Mouse (Mus musculus) testis, adult 2 months (tissue): ENCODE data around the gene Wdr48. TPM values are rescaled to one million over a fixed set of nuclear protein-coding genes. Genes with fewer than 3 reads are reported as not detected.

Source experiments
- H3K27ac ChIP-seq: fragments of 200-500 bp; 2 replicates; pipeline ENCODE4 v1.5.1; 2012; ENCODE audit warnings: low read depth, low read length; ENCODE audit not compliant: control insufficient read depth, insufficient read depth
- H3K27me3 ChIP-seq: fragments of 200-500 bp; 2 replicates; pipeline ENCODE4 v1.6.1; 2012; ENCODE audit warnings: mild to moderate bottlenecking, low read length, moderate library complexity; ENCODE audit not compliant: control insufficient read depth, insufficient read depth
- H3K36me3 ChIP-seq: fragments of 200-500 bp; 2 replicates; pipeline ENCODE4 v1.6.1; 2012; ENCODE audit warnings: mild to moderate bottlenecking, low read length; ENCODE audit not compliant: control insufficient read depth, insufficient read depth
- H3K4me1 ChIP-seq: fragments of 200-500 bp; 2 replicates; pipeline ENCODE4 v1.6.1; 2012; ENCODE audit warnings: low read length; ENCODE audit not compliant: control insufficient read depth, insufficient read depth
- H3K4me3 ChIP-seq: fragments of 200-500 bp; 2 replicates; pipeline ENCODE4 v1.5.1; 2012; ENCODE audit warnings: low read depth, mild to moderate bottlenecking, low read length, moderate library complexity, mixed read lengths; ENCODE audit not compliant: control insufficient read depth
- CTCF ChIP-seq: fragments of 200-500 bp; IDR thresholded peaks from 2 replicates; pipeline ENCODE4 v1.5.1; 2012; ENCODE audit warnings: low read depth, mild to moderate bottlenecking, inconsistent platforms, low read length, moderate library complexity; ENCODE audit not compliant: control insufficient read depth, insufficient read depth, insufficient replicate concordance
- POLR2A ChIP-seq: fragments of 200-500 bp; IDR thresholded peaks from 2 replicates; pipeline ENCODE4 v1.6.1; 2012; ENCODE audit warnings: low read depth, mild to moderate bottlenecking, inconsistent platforms, low read length, moderate library complexity; ENCODE audit not compliant: control insufficient read depth
- polyA plus RNA-seq: library from polyadenylated mRNA; depleted of rRNA; stranded (reverse); fragments of >200 nt; gene quantifications from 2 replicates; pipeline ENCODE4 v1.2.3, GENCODE M21; 2012

Gene Wdr48
- polyA plus RNA-seq, 1 experiment = 346 TPM

DNA sequence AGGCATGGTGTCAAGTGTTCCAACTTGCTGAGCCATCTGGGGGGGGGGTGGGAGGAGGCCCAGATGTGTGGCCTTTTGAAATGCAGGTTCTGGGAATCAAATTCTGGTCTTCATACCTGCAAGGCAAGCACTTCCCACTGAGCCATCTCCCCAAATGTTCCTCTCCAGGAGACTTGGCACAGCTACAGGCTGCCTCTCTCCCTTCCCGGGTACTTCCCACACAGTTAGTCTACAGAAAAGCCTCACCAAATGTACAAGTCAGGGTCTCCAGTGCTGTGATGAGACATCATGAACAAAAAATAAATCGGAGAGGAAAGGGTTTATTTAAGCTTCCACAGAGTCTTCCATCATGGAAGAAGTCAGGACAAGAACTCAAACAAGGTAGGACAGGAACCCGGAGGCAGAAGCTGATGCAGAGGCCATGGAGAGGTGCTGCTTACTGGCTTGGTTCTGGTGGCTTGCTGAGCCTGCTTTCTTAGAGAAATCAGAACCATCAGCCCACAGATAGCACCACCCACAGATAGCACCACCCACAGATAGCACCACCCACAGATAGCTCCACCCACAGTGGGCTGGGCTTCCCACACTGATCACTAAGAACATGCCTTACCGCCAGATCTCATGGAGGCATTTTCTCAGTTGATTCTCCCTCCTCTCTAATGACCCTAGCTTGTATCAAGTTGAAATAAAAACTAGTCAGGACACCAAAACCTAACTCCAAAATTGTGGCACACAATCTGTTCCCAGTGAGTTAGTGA lies 7.4 kb upstream of the Wdr48 start:
- Histone ChIP-seq H3K36me3 (no peaks in the 10 kb centered on the region), H3K27me3 (no peaks in the 10 kb centered on the region), H3K4me3 (no peak overlapping the region), H3K4me1 (no peaks in the 10 kb centered on the region), H3K27ac (no peak overlapping the region)
- no peak for TF ChIP-seq CTCF
- no peak for TF ChIP-seq POLR2A

DNA sequence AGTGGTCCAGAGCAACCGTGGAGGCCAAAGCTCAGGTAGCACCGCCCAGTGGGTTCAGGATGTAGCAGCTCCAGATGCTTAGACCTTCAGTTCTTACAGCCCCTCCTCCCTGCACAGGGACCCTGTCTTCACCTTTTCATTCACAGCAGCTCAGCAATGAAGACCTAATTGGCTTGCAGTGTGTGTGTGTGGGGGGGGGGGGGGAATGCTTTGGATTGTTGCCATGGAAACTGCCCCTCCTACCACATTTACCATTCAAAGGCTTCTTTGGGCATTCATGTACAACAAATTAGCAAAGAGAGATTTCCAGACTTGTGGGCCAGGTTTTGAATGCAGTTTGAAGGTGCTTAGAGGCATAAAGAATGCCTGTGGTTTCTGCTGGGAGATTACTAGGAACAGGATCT lies 5.8 kb upstream of the Wdr48 start:
- no peak overlapping the region for H3K27ac ChIP-seq
- no peak for TF ChIP-seq POLR2A
- no peak for TF ChIP-seq CTCF
- H3K36me3 ChIP-seq = peaks cover 3% of the 10 kb centered on the region; the same call in 1 of the 2 replicates
- no peaks in the 10 kb centered on the region for H3K27me3 ChIP-seq
- no peak overlapping the region for H3K4me3 ChIP-seq
- 0 out of 2 replicates have a peak, but pooled peaks cover 1% of the 10 kb centered on the region for H3K4me1 ChIP-seq

- no peak overlapping the region for H3K27ac ChIP-seq
- peaks cover 3% of the 10 kb centered on the region; the same call in 1 of the 2 replicates for H3K36me3 ChIP-seq
- no peak overlapping the region for H3K4me3 ChIP-seq
- no peak for TF ChIP-seq CTCF
- TF ChIP-seq POLR2A = no peak
- 0 out of 2 replicates have a peak, but pooled peaks cover 2% of the 10 kb centered on the region for H3K4me1 ChIP-seq
- no peaks in the 10 kb centered on the region for H3K27me3 ChIP-seq
These were observed 5.2 kb upstream of the Wdr48 start for GRCm38 (mm10) chr9:119889446-119889845.

DNA sequence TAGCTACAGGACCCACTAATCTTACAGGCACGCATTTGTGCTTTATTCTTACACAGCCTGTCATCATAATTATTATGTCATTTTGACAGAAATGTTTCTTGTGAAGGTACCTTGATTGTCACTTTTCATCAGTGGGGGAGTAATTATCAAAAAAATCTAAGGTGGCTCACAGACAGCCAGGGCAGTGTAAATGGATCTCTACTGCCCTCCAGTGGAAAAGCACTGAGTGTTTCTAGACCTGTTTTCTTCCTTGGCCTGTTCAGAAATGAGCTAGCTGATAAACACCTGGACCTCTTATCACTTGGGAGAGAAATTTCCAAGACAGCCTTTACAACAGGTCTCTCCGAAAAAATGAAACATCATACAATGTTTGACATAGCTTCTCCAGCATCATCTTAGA lies 4.0 kb upstream of the Wdr48 start:
- TF ChIP-seq POLR2A = no peak
- no peak for TF ChIP-seq CTCF
- Histone ChIP-seq H3K36me3 (peaks cover 3% of the 10 kb centered on the region; the same call in 1 of the 2 replicates), H3K27ac (no peak overlapping the region), H3K4me1 (peaks cover 5% of the 10 kb centered on the region; the same call in 1 of the 2 replicates), H3K4me3 (no peak overlapping the region), H3K27me3 (no peaks in the 10 kb centered on the region)

GRCm38 (mm10) chr9:119893881-119894280 lies 797 bp upstream of the Wdr48 start:
- peaks cover 8% of the 10 kb centered on the region; the same call in 1 of the 2 replicates for H3K4me1 ChIP-seq
- H3K27me3 ChIP-seq = no peaks in the 10 kb centered on the region
- H3K4me3 ChIP-seq = peak overlapping the region; percentile 98
- TF ChIP-seq CTCF (no peak), POLR2A (no peak)
- no peak overlapping the region for H3K27ac ChIP-seq
- H3K36me3 ChIP-seq = peaks cover 3% of the 10 kb centered on the region; the same call in 1 of the 2 replicates

DNA sequence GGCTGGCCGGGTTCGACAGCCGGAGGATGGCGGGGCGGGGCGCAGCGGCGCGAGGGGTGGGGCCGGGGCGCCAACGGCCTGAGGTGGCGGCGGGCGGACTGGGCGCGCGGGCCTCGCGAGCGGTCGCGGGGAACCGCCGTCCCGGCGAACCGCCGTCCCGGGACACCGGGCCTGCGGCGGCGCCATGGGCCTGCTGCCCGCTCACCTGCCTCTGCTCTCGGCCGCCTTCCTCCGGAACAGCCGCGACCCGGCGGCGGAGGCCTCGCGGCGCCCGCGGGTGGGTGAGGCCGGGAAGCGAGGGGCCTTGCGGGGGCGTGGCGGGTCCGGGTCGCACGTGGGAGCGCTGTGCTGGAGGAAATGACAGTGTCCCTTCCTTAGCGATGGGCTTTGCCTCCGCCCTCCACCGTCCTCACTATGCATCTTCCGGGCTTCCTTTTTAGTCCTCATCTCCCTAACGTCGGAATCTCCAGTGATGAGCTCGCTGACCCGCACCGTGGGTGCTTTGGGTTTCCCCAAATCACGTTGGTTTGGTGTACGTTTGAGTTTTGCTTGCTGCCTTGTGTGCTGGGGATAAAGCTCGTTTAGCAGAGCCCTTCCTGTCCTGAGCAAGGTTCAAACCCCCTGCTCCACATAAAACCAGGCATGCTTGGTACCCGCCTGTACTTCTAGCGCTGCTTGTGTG lies 503 bp downstream of the Wdr48 start:
- peak overlapping the region; percentile 98 for H3K4me3 ChIP-seq

GRCm38 (mm10) chr9:119899446-119899845 lies 4.8 kb downstream of the Wdr48 start:
- H3K27me3 ChIP-seq = no peaks in the 10 kb centered on the region
- no peak overlapping the region for H3K4me3 ChIP-seq
- peaks cover 5% of the 10 kb centered on the region; the same call in 1 of the 2 replicates for H3K4me1 ChIP-seq
- H3K36me3 ChIP-seq = peaks cover 1% of the 10 kb centered on the region; the same call in 1 of the 2 replicates
- H3K27ac ChIP-seq = no peak overlapping the region
- TF ChIP-seq POLR2A (no peak), CTCF (no peak)

More for the DNA sequence above, 503 bp downstream of the Wdr48 start:
- Histone ChIP-seq H3K27ac (peak overlapping the region; percentile 97), H3K36me3 (peaks cover 4% of the 10 kb centered on the region; the same call in 1 of the 2 replicates), H3K4me1 (peaks cover 8% of the 10 kb centered on the region; the same call in 1 of the 2 replicates), H3K27me3 (no peaks in the 10 kb centered on the region)
- TF ChIP-seq POLR2A (peak; percentile 29; the same call in 1 of the 2 replicates), CTCF (no peak)
